Mouse (Mus musculus) ovary, adult 18-20 months (tissue): Measurements from ENCODE around the gene Arl2.

ENCODE experiments used
- DNase-seq: peaks from one replicate; pipeline ENCODE4 v3.0.0; 2022; ENCODE audit warnings: low spot score, mixed read lengths

Arl2 gene

DNA sequence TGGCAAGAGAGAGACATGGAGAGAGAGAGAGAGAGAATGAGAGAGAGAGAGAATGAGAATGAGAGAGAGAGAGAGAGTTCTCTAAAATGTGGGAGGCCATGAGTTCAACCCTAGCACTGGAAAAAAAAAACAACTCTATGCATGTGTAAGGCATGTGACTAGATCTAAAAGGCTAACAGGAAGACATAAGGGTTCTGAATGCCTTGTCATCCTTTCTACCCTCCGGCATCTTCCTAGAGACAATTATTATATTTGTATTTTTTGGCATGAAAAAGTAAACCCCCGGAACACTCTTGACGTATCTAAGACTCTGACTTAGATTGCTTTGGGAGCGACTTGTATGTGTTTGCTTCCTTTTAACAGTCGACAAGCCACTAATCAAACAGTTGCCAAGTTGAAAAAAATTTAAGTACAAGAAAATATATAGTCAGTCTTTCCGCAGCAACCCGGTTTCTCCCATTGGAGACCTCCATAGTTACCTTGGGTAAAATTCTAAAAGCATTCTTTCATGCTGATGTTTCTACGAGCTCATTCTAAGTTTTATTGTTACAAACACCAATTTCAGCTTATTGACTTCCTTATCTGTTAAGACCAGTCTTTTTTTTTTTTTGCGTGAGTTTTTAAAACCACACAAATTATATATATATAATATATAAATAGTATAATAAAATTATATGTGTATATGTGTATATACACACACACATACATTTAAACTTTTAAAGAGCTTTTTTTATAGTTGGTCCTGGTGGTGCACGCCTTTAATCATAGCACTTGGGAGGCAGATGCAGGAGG is 14.4 kb downstream of the Arl2 start:
- DNase-seq, result no peak

- DNase-seq, result no peak
Observed at GRCm38 (mm10) chr19:6126289-6126688, 15.1 kb downstream of the Arl2 start.

- DNase-seq, result no peak
Observed at GRCm38 (mm10) chr19:6124898-6125297, 16.4 kb downstream of the Arl2 start.

DNA sequence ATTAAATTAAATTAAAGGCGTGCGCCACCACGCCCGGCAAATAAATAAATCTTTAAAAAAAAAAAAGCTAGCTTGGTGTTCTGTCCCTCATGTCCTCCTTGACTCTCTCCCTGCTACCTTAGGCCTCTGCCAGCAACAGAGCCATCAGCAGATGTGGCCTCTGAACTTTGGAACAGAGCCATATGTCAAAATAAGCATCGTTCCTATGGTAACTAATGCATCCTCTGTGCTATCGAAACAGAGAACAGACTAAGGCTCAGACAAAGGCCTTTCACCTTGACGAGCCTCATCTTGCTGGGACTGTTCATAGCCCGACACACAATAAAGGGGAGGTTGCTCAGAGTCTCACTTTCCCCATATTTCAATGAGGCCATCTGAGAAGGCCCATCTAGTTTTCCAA is 18.0 kb downstream of the Arl2 start:
- no peak for DNase-seq

DNA sequence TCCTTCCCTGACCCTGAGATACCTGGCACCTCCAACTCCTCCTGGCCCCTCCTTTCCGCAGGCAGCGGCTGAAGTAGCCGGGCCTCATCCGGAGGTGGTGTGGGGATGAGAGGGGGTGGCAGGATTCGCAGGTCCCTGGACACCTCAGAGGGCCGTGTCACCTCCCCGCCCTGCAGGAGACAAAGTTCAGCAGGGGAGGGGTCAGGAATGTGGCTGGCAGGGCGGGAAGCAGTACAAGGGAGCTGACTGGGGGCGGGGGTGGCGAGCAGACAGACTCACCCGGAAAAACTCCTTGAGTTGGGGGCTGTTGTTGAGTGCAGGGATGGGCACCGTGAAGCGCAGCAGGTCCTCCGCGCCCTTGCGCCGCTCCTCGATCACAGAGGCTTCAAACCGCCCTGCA is 19.6 kb downstream of the Arl2 start:
- DNase-seq, result no peak

DNA sequence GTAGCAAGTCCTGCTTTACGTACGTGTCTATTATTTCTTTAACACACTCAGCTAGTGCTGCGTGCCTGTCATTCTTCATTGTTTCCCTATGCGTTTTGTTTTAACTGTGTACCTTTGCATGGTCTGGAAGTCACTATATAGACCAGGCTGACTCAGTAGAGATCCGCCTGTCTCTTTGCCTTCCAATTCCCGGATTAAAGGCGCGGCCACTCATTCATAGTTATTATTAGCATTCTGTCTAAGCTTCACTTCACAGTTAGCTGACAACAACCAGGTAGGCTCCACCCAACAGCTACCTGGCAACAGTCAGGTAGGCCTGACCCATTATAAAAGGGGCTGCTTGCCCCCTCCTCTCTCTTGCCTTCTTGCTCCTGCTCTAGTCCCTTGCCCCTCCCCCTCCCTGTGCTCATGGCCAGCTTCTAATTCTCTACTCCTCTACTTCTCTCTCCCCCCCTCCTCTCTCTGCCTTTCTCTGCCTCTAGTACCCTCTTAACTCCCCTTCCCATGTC is 22.6 kb downstream of the Arl2 start:
- no peak for DNase-seq

DNA sequence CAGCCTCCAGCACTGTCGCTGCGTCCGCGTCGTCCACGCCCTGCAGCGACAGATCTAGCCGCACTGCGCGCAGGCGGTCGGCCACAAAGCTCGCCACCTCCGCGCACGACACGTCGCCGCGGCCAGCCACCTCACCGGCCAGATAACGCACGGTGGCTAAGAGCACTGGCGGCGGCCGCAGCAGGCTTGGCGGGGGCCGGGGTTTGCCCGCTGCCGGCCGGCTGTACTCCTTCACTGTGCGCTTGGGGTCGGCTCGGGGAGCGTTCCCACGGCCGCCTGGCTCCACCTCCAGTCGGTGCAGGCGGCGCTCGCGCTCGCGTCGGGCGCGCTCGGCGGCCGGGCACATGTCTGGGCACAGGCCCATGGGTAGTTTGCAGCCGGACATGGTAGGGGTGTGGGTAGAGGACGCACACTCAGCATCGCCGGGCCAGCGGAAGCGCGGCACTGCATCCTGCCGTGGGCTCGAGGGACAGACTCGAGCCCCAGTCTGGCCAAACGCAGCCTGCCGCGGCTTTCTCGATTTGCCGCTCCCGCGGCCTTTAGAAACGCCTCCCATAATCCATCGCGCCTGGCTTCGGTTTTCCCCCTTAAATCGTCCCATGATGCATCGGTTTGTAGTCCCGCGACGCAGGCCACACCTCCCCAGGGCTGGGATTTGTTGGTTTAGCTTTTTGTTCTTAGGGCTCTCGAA is 23.2 kb downstream of the Arl2 start, which contains the start of gene Sac3d1:
Sac3d1 (minus strand) TSS at position 665 of the 691 bp plus-strand sequence.
- DNase-seq, result peak; percentile 83

DNA sequence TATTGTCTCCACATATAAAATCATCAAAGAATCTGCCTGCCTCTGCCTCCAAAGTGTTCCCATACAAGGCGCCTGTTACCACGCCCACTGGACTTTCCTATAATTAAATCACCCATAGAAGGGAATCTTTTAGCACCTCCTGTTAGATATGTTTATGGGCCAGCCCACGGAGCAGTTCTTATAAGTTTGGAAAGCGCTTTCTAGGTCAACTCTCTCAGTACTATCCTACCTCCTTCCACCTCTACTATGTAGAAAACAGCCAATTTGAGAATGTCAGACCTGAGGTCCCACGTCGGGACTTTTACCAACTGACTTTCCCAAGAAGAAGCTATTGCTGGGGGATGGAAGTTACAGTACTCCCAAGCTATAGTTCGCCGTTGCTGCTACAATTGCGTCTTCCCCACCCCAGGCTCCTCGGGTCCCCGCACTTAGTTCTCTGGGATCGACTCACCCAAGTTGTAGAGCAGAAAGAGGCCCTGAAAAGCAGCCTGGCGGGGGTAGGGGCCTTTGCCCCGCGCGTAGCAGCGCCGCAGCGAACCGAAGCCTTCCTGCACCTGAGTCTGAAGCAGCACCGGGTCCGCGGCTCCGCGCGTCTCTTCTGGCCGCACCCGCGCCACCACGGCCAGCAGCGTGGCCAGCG is 23.9 kb downstream of the Arl2 start:
- no peak for DNase-seq

- no peak for DNase-seq
Observed at GRCm38 (mm10) chr19:6116113-6116850, 25.1 kb downstream of the Arl2 start.

- no peak for DNase-seq
Observed at GRCm38 (mm10) chr19:6113116-6113515, 28.2 kb downstream of the Arl2 start.

DNA sequence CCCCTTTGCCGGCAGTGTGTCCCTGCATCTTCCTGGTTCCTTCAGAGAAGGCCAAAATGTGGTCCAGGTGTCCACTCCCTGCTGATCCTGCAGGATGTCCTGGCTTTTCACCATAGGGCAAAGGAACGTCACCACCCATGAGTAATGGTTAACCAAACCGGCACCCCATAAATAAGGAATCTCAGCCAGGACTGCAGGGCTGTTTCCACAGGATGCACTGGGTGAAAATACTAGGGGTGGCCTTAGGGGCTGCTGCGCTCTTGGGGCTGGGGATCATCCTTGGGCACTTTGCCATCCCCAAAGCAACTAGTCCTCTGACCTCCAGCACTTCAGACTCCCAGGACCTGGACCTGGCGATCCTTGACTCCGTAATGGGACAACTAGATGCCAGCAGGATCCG is 35.8 kb downstream of the Arl2 start, which contains the start of gene Naaladl1:
Naaladl1 (plus strand) TSS at position 197 of the 400 bp plus-strand sequence.
- DNase-seq, result no peak

GRCm38 (mm10) chr19:6104476-6104875 is 36.9 kb downstream of the Arl2 start:
- DNase-seq, result no peak

GRCm38 (mm10) chr19:6102169-6102853 is 39.0 kb downstream of the Arl2 start:
- DNase-seq, result no peak

GRCm38 (mm10) chr19:6101186-6101585 is 40.2 kb downstream of the Arl2 start:
- DNase-seq, result no peak

GRCm38 (mm10) chr19:6097847-6098246 is 43.5 kb downstream of the Arl2 start:
- DNase-seq, result no peak

GRCm38 (mm10) chr19:6094119-6094518 is 47.2 kb downstream of the Arl2 start, which contains the start of gene AC131692.1:
TSS of gene AC131692.1 (plus strand) at chr19:6094419.
- DNase-seq, result no peak

GRCm38 (mm10) chr19:6088841-6089240 is 52.5 kb downstream of the Arl2 start:
- DNase-seq, result no peak

GRCm38 (mm10) chr19:6085417-6085879 is 55.9 kb downstream of the Arl2 start:
- no peak for DNase-seq

- peak; percentile 93 for DNase-seq
Observed at GRCm38 (mm10) chr19:6084478-6085248, 56.7 kb downstream of the Arl2 start, which contains the start of the genes Zfpl1 and Cdca5. TSS of gene Zfpl1 (minus strand) at chr19:6084956. TSS of gene Cdca5 (plus strand) at chr19:6084983.
